Mouse (Mus musculus): ENCODE measurements around the gene Zfp30. TPM values are rescaled to one million over a fixed set of nuclear protein-coding genes. Genes with fewer than 3 reads are reported as not detected.

Gene Zfp30
- polyA plus RNA-seq, 1 experiment from 2014 or later: 2.6 TPM

- ATAC-seq (ENCODE audit: low FRiP score, low TSS enrichment) (0 out of 2 replicates have a peak, but pooled peaks have one; percentile 30), DNase-seq (ENCODE audit: low spot score) (no peak)
- Histone ChIP-seq H3K4me3 (ENCODE audit: low read depth, low read length) (peak overlapping the region; percentile 65), H3K4me2 (replicated peaks; ENCODE audit: low read depth) (peak overlapping the region; percentile 55), H3K36me3 (ENCODE audit: control insufficient read depth, insufficient read depth, low read length) (no peaks in the 10 kb centered on the region), H3K27me3 (ENCODE audit: control insufficient read depth, insufficient read depth, low read length) (no peaks in the 10 kb centered on the region), H3K9ac (ENCODE audit: low read length) (peak overlapping the region; percentile 73), H3K27ac (replicated peaks) (peak overlapping the region; percentile 45; the same call in 1 of the 2 replicates), H3K4me1 (replicated peaks; ENCODE audit: control insufficient read depth, insufficient read depth) (peaks cover 4% of the 10 kb centered on the region), H3K9me3 (ENCODE audit: control insufficient read depth, low read length) (no peaks in the 10 kb centered on the region)
- WGBS: 2% methylated on average over 12 of the region's 12 CpGs
- TF ChIP-seq CTCF (IDR thresholded peaks at IDR 0.05; ENCODE audit: low read depth) (no peak), EP300 (optimal IDR thresholded peaks at IDR 0.05) (no peak)
Measured at GRCm38 (mm10) chr7:29815061-29815784, 31.4 kb downstream of the Zfp30 start.

- Histone ChIP-seq H3K4me3 (ENCODE audit: low read depth, low read length) (peak within 1 kb of the TSS; percentile 65), H3K36me3 (ENCODE audit: control insufficient read depth, insufficient read depth, low read length) (no peaks in the 10 kb centered on the region), H3K4me2 (replicated peaks; ENCODE audit: low read depth) (peak within 1 kb of the TSS; percentile 55), H3K9ac (ENCODE audit: low read length) (peak within 1 kb of the TSS; percentile 73), H3K27me3 (ENCODE audit: control insufficient read depth, insufficient read depth, low read length) (no peaks in the 10 kb centered on the region), H3K9me3 (ENCODE audit: control insufficient read depth, low read length) (no peaks in the 10 kb centered on the region), H3K4me1 (replicated peaks; ENCODE audit: control insufficient read depth, insufficient read depth) (peaks cover 4% of the 10 kb centered on the region), H3K27ac (replicated peaks) (peak within 1 kb of the TSS; percentile 94)
- TF ChIP-seq CTCF (IDR thresholded peaks at IDR 0.05; ENCODE audit: low read depth): no peak
- no peak for TF ChIP-seq EP300 (optimal IDR thresholded peaks at IDR 0.05)
- WGBS: under 1% methylated on average over 26 of the region's 26 CpGs
- ATAC-seq (ENCODE audit: low FRiP score, low TSS enrichment) (peak; percentile 97), DNase-seq (ENCODE audit: low spot score) (peak; percentile 87)
Measured at GRCm38 (mm10) chr7:29815910-29816429, 32.2 kb downstream of the Zfp30 start, which contains the start of gene Zfp790. TSS of gene Zfp790 (plus strand) at chr7:29816114.

GRCm38 (mm10) chr7:29818619-29819254 lies 34.9 kb downstream of the Zfp30 start:
- peak overlapping the region; percentile 58 for H3K4me3 ChIP-seq (ENCODE audit: low read depth, low read length)
- peak; percentile 69 for DNase-seq (ENCODE audit: low spot score)
- H3K27me3 ChIP-seq (ENCODE audit: control insufficient read depth, insufficient read depth, low read length): no peaks in the 10 kb centered on the region
- H3K9ac ChIP-seq (ENCODE audit: low read length): peak overlapping the region; percentile 63
- no peak for TF ChIP-seq CTCF (IDR thresholded peaks at IDR 0.05; ENCODE audit: low read depth)
- no peak for TF ChIP-seq EP300 (optimal IDR thresholded peaks at IDR 0.05)
- no peaks in the 10 kb centered on the region for H3K9me3 ChIP-seq (ENCODE audit: control insufficient read depth, low read length)
- H3K27ac ChIP-seq (replicated peaks): peak overlapping the region; percentile 61
- H3K36me3 ChIP-seq (ENCODE audit: control insufficient read depth, insufficient read depth, low read length): no peaks in the 10 kb centered on the region
- peaks cover 4% of the 10 kb centered on the region for H3K4me1 ChIP-seq (replicated peaks; ENCODE audit: control insufficient read depth, insufficient read depth)
- peak; percentile 61 for ATAC-seq (ENCODE audit: low FRiP score, low TSS enrichment)
- WGBS: 1% methylated on average over 12 of the region's 12 CpGs
- peak overlapping the region; percentile 50 for H3K4me2 ChIP-seq (replicated peaks; ENCODE audit: low read depth)

- no peaks in the 10 kb centered on the region for H3K9me3 ChIP-seq (ENCODE audit: control insufficient read depth, low read length)
- no peaks in the 10 kb centered on the region for H3K4me1 ChIP-seq (replicated peaks; ENCODE audit: control insufficient read depth, insufficient read depth)
- no peaks in the 10 kb centered on the region for H3K27me3 ChIP-seq (ENCODE audit: control insufficient read depth, insufficient read depth, low read length)
- TF ChIP-seq CTCF (IDR thresholded peaks at IDR 0.05; ENCODE audit: low read depth) (no peak), EP300 (optimal IDR thresholded peaks at IDR 0.05) (no peak)
- H3K4me3 ChIP-seq (ENCODE audit: low read depth, low read length): no peak overlapping the region
- no peak overlapping the region for H3K9ac ChIP-seq (ENCODE audit: low read length)
- no peak overlapping the region for H3K27ac ChIP-seq (replicated peaks)
- no peak overlapping the region for H3K4me2 ChIP-seq (replicated peaks; ENCODE audit: low read depth)
- peaks cover 41% of the 10 kb centered on the region for H3K36me3 ChIP-seq (ENCODE audit: control insufficient read depth, insufficient read depth, low read length)
- WGBS: 93% methylated on average over 12 of the region's 12 CpGs
- no peak for ATAC-seq (ENCODE audit: low FRiP score, low TSS enrichment)
- no peak for DNase-seq (ENCODE audit: low spot score)
Measured at GRCm38 (mm10) chr7:29828001-29828400, 44.2 kb downstream of the Zfp30 start.

GRCm38 (mm10) chr7:29829804-29830203 lies 46.0 kb downstream of the Zfp30 start:
- WGBS: 92% methylated on average over 12 of the region's 12 CpGs
- TF ChIP-seq EP300 (optimal IDR thresholded peaks at IDR 0.05): no peak
- no peak for TF ChIP-seq CTCF (IDR thresholded peaks at IDR 0.05; ENCODE audit: low read depth)

More at GRCm38 (mm10) chr7:29829804-29830203, 46.0 kb downstream of the Zfp30 start:
- Histone ChIP-seq H3K4me3 (ENCODE audit: low read depth, low read length) (no peak overlapping the region), H3K27ac (replicated peaks) (no peak overlapping the region), H3K4me2 (replicated peaks; ENCODE audit: low read depth) (no peak overlapping the region), H3K4me1 (replicated peaks; ENCODE audit: control insufficient read depth, insufficient read depth) (no peaks in the 10 kb centered on the region), H3K9me3 (ENCODE audit: control insufficient read depth, low read length) (no peaks in the 10 kb centered on the region), H3K27me3 (ENCODE audit: control insufficient read depth, insufficient read depth, low read length) (no peaks in the 10 kb centered on the region), H3K9ac (ENCODE audit: low read length) (no peak overlapping the region), H3K36me3 (ENCODE audit: control insufficient read depth, insufficient read depth, low read length) (peaks cover 37% of the 10 kb centered on the region)
- DNase-seq (ENCODE audit: low spot score): no peak
- ATAC-seq (ENCODE audit: low FRiP score, low TSS enrichment): no peak

Measured in stomach, postnatal 0 days (tissue).